Mouse (Mus musculus) hindbrain, embryonic 15.5 days (tissue): ENCODE data around the gene Chil5. TPM values are rescaled to one million over a fixed set of nuclear protein-coding genes. Genes with fewer than 3 reads are reported as not detected.
A peak's percentile ranks its signal among the peaks of the same experiment; 100 is the strongest.
"Not testable (repeated sequence)": the region's sequence is repeated elsewhere in the genome, so short reads cannot be mapped to it uniquely, and the experiment has no call there.

ENCODE experiments used
- ATAC-seq: fragments of 200-750 bp; cut with Nextera tagmentation; 2 replicates; pipeline ENCODE4 v1.8.0; 2017; ENCODE audit warnings: low read depth, moderate number of reproducible peaks, moderate TSS enrichment; ENCODE audit not compliant: low FRiP score
- H3K27ac ChIP-seq: fragments of 300-500 bp; sonication (generic); replicated peaks from 2 replicates; pipeline ENCODE4 v1.5.1; 2015; ENCODE audit warnings: mild to moderate bottlenecking, inconsistent platforms
- H3K27me3 ChIP-seq: fragments of 300-500 bp; sonication (generic); 2 replicates; pipeline ENCODE4 v1.6.1; 2015; ENCODE audit warnings: control low read depth, inconsistent platforms
- H3K36me3 ChIP-seq: fragments of 300-500 bp; sonication (generic); 2 replicates; pipeline ENCODE4 v1.6.1; 2015; ENCODE audit warnings: control low read depth, inconsistent platforms
- H3K4me1 ChIP-seq: fragments of 300-500 bp; sonication (generic); replicated peaks from 2 replicates; pipeline ENCODE4 v1.6.1; 2015; ENCODE audit warnings: control low read depth, inconsistent platforms
- H3K4me2 ChIP-seq: fragments of 300-500 bp; sonication (generic); 2 replicates; pipeline ENCODE4 v1.6.1; 2015; ENCODE audit warnings: moderate library complexity, mild to moderate bottlenecking, inconsistent platforms
- H3K4me3 ChIP-seq: fragments of 300-500 bp; sonication (generic); 2 replicates; pipeline ENCODE4 v1.5.1; 2015; ENCODE audit warnings: mild to moderate bottlenecking, inconsistent platforms
- H3K9ac ChIP-seq: fragments of 300-500 bp; sonication (generic); 2 replicates; pipeline ENCODE4 v1.6.1; 2015; ENCODE audit warnings: inconsistent platforms
- H3K9me3 ChIP-seq: fragments of 300-500 bp; sonication (generic); 2 replicates; pipeline ENCODE4 v1.6.1; 2016; ENCODE audit warnings: control low read depth, inconsistent platforms
- WGBS: fragments of 180-500 bp; shearing (Covaris S2); methylation state at CpG from one replicate; pipeline ENCODE4 v1.1.7; 2015; 5-methylcytosine and 5-hydroxymethylcytosine counted together
- polyA plus RNA-seq: library from polyadenylated mRNA; unstranded; fragments of >200 nt; fragmentation: Nextera tagmentation; extraction: Ambion mirVana; gene quantifications from 2 replicates; pipeline ENCODE4 v1.2.1, GENCODE M21; 2015

The Chil5 gene
- polyA plus RNA-seq = not detected in 2 replicates

DNA sequence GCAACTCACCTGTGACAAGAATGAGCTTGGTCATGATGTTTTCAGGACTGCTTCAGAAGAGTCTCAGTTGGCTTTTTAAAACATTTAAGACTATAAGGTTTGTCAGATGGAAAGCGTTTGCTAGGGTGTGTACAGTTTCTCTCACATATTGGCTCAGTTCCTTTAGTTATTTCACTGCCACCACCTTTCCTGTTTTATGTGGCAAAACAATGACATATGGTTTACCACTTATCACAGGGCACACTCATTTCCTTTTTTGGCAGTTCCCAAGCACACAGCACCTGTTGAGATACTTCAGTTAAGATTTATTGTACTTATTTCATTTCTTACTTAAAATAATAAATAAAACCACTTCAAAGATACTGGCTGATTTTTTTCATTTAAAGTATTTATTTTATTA lies at the start of gene Chil5:
Chil5 (minus strand) TSS at position 34 of the 400 bp plus-strand sequence.
- Histone ChIP-seq H3K27ac (no peak within 1 kb of the TSS), H3K36me3 (no peaks in the 10 kb centered on the region), H3K9ac (no peak within 1 kb of the TSS), H3K4me3 (no peak within 1 kb of the TSS), H3K9me3 (no peaks in the 10 kb centered on the region), H3K27me3 (no peaks in the 10 kb centered on the region), H3K4me2 (no peak within 1 kb of the TSS), H3K4me1 (no peaks in the 10 kb centered on the region)
- no peak for ATAC-seq
- 91% methylated on average over 1 of the region's 1 CpGs for WGBS

GRCm38 (mm10) chr3:106074824-106075223 lies 42.2 kb upstream of the Chil5 start:
- H3K27me3 ChIP-seq = no peaks in the 10 kb centered on the region
- no peak overlapping the region for H3K27ac ChIP-seq
- H3K4me2 ChIP-seq = no peak overlapping the region
- no peaks in the 10 kb centered on the region for H3K36me3 ChIP-seq
- no peaks in the 10 kb centered on the region for H3K4me1 ChIP-seq
- ATAC-seq = no peak
- no peaks in the 10 kb centered on the region for H3K9me3 ChIP-seq
- H3K4me3 ChIP-seq = no peak overlapping the region
- 75% methylated on average over 1 of the region's 1 CpGs for WGBS
- H3K9ac ChIP-seq = no peak overlapping the region

GRCm38 (mm10) chr3:106070994-106071393 lies 38.4 kb upstream of the Chil5 start:
- Histone ChIP-seq H3K36me3 (no peaks in the 10 kb centered on the region), H3K4me1 (no peaks in the 10 kb centered on the region), H3K4me3 (no peak overlapping the region), H3K4me2 (no peak overlapping the region), H3K9ac (no peak overlapping the region), H3K27ac (no peak overlapping the region), H3K9me3 (no peaks in the 10 kb centered on the region), H3K27me3 (no peaks in the 10 kb centered on the region)
- WGBS = 91% methylated on average over 2 of the region's 2 CpGs
- ATAC-seq = no peak

DNA sequence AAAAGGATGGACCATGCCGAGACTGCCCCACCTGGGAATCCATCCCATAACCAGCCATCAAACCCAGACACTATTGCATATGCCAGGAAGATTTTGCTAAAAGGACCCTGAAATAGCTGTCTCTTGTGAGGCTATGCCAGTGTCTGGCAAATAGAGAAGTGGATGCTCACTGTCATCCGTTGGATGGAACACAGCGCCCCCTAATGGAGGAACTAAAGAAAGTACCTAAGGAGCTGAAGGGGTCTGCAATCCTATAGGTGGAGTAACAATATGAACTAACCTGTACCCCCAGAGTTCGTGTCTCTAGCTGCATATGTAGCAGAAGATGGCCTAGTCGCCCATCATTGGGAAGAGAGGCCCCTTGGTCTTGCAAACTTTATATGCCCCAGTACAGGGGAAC lies 35.1 kb upstream of the Chil5 start:
- H3K4me3 ChIP-seq, H3K36me3 ChIP-seq, H3K27ac ChIP-seq, H3K9ac ChIP-seq, ATAC-seq, H3K9me3 ChIP-seq, H3K27me3 ChIP-seq, H3K4me2 ChIP-seq, H3K4me1 ChIP-seq: not testable (repeated sequence)
- WGBS = 39% methylated on average over 5 of the region's 5 CpGs

DNA sequence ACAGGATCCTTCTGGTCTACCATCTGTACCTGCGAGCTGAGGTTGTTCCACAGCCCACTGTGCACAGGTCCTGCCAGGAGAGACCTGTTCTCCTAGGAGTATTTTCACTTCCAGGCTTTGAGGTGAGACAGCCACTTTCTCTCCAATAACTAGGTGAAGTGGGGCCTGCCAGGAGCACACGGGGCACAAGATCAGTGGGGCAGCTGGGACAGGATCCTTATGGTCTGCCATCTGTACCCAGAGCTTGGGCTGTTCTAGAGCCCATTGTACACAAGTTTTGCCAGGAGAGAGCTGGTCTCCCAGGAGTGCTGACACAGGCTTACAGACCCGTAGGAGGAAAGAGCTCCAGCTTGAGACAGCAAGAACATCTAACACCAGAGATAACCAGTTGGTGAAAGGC lies 25.4 kb upstream of the Chil5 start:
- Histone ChIP-seq H3K27me3 (no peaks in the 10 kb centered on the region), H3K9ac (no peak overlapping the region), H3K4me3 (no peak overlapping the region), H3K4me1 (no peaks in the 10 kb centered on the region), H3K9me3 (no peaks in the 10 kb centered on the region), H3K27ac (no peak overlapping the region), H3K4me2 (no peak overlapping the region), H3K36me3 (no peaks in the 10 kb centered on the region)
- ATAC-seq = no peak
- 88% methylated on average over 3 of the region's 3 CpGs for WGBS

DNA sequence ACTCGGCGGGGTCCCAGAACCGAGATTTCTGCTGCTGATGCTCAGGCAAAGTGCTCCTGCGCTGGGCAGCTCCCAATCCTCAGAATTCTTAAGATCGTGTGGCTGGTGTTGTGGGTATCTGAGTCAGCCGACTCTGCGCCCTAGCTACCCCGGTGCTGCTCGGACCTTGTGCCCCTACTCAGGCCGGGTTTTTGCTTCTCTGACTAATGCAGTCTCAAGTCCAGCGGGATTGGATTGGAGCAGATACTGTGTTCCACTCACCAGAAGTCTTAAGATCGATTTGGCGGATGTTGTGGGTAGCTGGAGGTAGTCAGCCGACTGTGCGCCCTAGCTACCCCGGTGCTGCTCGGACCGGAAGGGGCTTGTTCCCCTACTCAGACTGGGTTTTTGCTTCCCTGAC lies 19.3 kb upstream of the Chil5 start:
- H3K27ac ChIP-seq = no peak overlapping the region
- H3K27me3 ChIP-seq = no peaks in the 10 kb centered on the region
- 77% methylated on average over 18 of the region's 18 CpGs for WGBS
- H3K36me3 ChIP-seq = no peaks in the 10 kb centered on the region
- H3K4me2 ChIP-seq = no peak overlapping the region
- H3K9me3 ChIP-seq = no peaks in the 10 kb centered on the region
- no peak overlapping the region for H3K9ac ChIP-seq
- no peaks in the 10 kb centered on the region for H3K4me1 ChIP-seq
- H3K4me3 ChIP-seq = no peak overlapping the region
- ATAC-seq = no peak

GRCm38 (mm10) chr3:106040306-106040705 lies 7.7 kb upstream of the Chil5 start:
- H3K27me3 ChIP-seq = no peaks in the 10 kb centered on the region
- no peaks in the 10 kb centered on the region for H3K9me3 ChIP-seq
- H3K9ac ChIP-seq = no peak overlapping the region
- H3K4me3 ChIP-seq = no peak overlapping the region
- no peak for ATAC-seq
- WGBS = 88% methylated on average over 2 of the region's 2 CpGs
- H3K27ac ChIP-seq = no peak overlapping the region
- H3K36me3 ChIP-seq = no peaks in the 10 kb centered on the region
- H3K4me2 ChIP-seq = no peak overlapping the region
- no peaks in the 10 kb centered on the region for H3K4me1 ChIP-seq

DNA sequence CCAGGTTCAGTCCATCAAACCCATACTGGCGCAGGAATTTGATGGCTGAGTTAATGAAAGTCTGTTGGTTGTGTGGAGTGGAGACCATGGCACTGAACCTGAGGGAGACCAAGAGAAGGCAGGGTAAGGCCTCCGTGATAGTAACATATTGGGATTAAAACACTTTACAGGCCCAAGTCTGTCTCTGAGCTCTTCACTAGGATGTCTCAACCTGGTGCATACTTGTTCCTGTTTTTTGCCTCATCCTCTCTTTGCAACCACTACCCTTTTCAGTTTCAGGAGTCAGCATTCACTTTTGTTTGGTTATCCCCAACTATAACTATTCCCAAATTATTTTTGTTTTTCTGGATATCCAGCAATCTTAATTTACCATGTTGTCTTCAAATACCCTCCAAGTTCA lies 8.5 kb downstream of the Chil5 start:
- Histone ChIP-seq H3K4me3 (no peak overlapping the region), H3K27ac (no peak overlapping the region), H3K4me1 (no peaks in the 10 kb centered on the region), H3K27me3 (no peaks in the 10 kb centered on the region), H3K4me2 (no peak overlapping the region), H3K9me3 (no peaks in the 10 kb centered on the region), H3K36me3 (no peaks in the 10 kb centered on the region), H3K9ac (no peak overlapping the region)
- 83% methylated on average over 2 of the region's 2 CpGs for WGBS
- ATAC-seq = no peak

GRCm38 (mm10) chr3:106021840-106022239 lies 10.8 kb downstream of the Chil5 start:
- no peaks in the 10 kb centered on the region for H3K36me3 ChIP-seq
- H3K27ac ChIP-seq = no peak overlapping the region
- no peak for ATAC-seq
- no peak overlapping the region for H3K4me3 ChIP-seq
- H3K27me3 ChIP-seq = no peaks in the 10 kb centered on the region
- no peaks in the 10 kb centered on the region for H3K9me3 ChIP-seq
- H3K4me2 ChIP-seq = no peak overlapping the region
- H3K9ac ChIP-seq = no peak overlapping the region
- no peaks in the 10 kb centered on the region for H3K4me1 ChIP-seq

DNA sequence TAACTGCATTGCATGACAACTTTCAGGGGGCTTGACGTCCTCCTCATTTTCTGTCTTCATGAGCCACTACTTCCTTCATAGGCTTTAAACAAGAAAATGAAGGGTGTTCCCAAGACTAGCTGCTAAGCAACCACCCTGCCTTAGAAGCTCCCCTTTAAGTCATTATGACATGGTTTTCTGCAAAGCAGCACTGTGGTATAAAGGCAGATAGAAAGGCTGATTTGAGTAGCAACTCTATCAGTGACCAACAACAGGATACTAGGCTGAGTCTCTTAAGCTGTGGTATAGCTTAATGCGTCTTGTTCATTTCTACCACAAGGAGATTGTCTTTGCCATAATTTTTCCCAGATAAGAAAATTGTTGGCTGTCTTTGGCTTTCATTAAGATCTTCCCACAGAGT lies 18.1 kb downstream of the Chil5 start, which contains the start of gene Pifo:
Pifo (minus strand) TSS at position 101 of the 400 bp plus-strand sequence.
- H3K27me3 ChIP-seq = no peaks in the 10 kb centered on the region
- no peak for ATAC-seq
- WGBS = 94% methylated on average over 2 of the region's 2 CpGs
- no peaks in the 10 kb centered on the region for H3K36me3 ChIP-seq
- H3K4me1 ChIP-seq = no peaks in the 10 kb centered on the region
- H3K9ac ChIP-seq = no peak within 1 kb of the TSS
- no peak within 1 kb of the TSS for H3K4me3 ChIP-seq
- no peak within 1 kb of the TSS for H3K4me2 ChIP-seq
- no peak within 1 kb of the TSS for H3K27ac ChIP-seq
- no peaks in the 10 kb centered on the region for H3K9me3 ChIP-seq

DNA sequence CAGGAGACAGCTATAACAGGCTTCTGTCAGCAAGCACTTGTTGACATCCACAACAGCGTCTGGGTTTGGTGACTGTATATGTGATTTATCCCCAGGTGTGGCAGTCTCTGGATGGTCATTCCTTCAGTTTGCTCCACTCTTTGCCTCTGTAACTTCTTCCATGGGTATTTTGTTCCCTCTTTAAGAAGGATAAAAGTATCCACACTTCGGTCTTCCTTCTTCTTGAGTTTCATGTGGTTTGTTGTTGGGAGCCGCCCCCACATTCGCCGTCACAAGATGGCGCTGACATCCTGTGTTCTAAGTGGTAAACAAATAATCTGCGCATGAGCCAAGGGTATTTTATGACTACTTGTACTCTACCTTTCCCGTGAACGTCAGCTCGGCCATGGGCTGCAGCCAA lies 29.3 kb downstream of the Chil5 start:
- not testable (repeated sequence) for H3K9me3 ChIP-seq, H3K4me2 ChIP-seq, H3K27ac ChIP-seq, H3K36me3 ChIP-seq, H3K4me1 ChIP-seq, ATAC-seq, H3K9ac ChIP-seq, H3K27me3 ChIP-seq, H3K4me3 ChIP-seq
- 69% methylated on average over 10 of the region's 10 CpGs for WGBS

- Histone ChIP-seq H3K9me3 (no peaks in the 10 kb centered on the region), H3K4me1 (peaks cover 9% of the 10 kb centered on the region), H3K9ac (no peak overlapping the region; the same call in 1 of the 2 replicates), H3K4me2 (peak overlapping the region; percentile 60), H3K4me3 (peak overlapping the region; percentile 35), H3K27ac (no peak overlapping the region), H3K27me3 (no peaks in the 10 kb centered on the region), H3K36me3 (no peaks in the 10 kb centered on the region)
- peak; percentile 94 for ATAC-seq
- WGBS = 21% methylated on average over 17 of the region's 17 CpGs
Measured at GRCm38 (mm10) chr3:106001416-106002370, 30.9 kb downstream of the Chil5 start.
